Mouse (Mus musculus): ENCODE results near the gene Gas2l1. TPM values are rescaled to one million over a fixed set of nuclear protein-coding genes. Genes with fewer than 3 reads are reported as not detected.
"Not testable (repeated sequence)": the region's sequence is repeated elsewhere in the genome, so short reads cannot be mapped to it uniquely, and the experiment has no call there.

Gene Gas2l1
- polyA plus RNA-seq, 1 experiment, result 104 TPM

DNA sequence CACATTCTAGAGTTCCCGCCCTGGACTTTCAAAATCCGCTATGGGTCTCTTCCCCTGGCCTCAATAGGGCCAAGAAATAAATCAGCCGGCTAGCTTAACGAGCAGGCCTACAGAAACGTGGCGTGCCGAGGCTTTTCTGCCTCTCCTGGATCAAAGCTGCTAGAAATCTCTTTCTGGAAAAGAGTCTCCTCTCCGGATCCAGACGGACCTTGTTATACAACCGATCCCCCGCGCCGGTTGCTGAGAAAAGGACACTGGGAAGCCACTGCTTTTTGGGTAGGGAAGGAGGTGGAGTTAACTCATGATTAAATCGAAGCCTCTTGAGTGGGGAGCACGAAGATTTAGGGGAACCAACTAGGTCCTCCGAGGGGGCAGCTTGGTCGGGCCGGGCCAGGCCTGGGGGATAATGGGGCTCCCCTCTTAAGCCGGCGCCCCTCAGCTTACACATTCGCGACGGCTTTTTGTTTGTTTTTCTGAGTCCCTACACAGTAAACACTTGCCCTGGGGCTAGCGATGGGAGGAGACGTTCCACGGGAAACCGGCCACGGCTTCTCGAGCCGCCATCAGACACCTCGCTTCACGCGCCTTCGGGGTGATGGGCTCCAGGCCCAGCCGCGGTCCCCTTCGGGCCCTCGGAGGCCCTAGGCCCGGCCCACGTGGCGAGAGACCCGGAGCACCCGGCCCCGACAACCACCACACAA lies 33.1 kb upstream of the Gas2l1 start:
- Histone ChIP-seq H3ac (ENCODE audit: control insufficient read depth, insufficient read length, low read depth) (peak overlapping the region; percentile 99), H3K4me3 (ENCODE audit: insufficient read depth, poor library complexity, severe bottlenecking) (peak overlapping the region; percentile 100)
- no peak for TF ChIP-seq MYOG (IDR thresholded peaks at IDR 0.05; ENCODE audit: control insufficient read depth, extremely low read depth, insufficient read length)
- no peak for TF ChIP-seq FOSL1 (IDR thresholded peaks at IDR 0.05; ENCODE audit: insufficient read depth, low read length, poor library complexity, severe bottlenecking)
- TF ChIP-seq USF1 (IDR thresholded peaks at IDR 0.05; ENCODE audit: low read depth), result no peak
- TF ChIP-seq CEBPB (IDR thresholded peaks at IDR 0.05; ENCODE audit: low read depth), result no peak
- no peak for TF ChIP-seq MYOD1 (IDR thresholded peaks at IDR 0.05; ENCODE audit: control insufficient read depth, insufficient read length, low read depth)
- no peak for TF ChIP-seq MAX (IDR thresholded peaks at IDR 0.05)
- no peak for TF ChIP-seq CTCF (IDR thresholded peaks at IDR 0.05; ENCODE audit: control insufficient read depth, insufficient read depth, insufficient read length)

DNA sequence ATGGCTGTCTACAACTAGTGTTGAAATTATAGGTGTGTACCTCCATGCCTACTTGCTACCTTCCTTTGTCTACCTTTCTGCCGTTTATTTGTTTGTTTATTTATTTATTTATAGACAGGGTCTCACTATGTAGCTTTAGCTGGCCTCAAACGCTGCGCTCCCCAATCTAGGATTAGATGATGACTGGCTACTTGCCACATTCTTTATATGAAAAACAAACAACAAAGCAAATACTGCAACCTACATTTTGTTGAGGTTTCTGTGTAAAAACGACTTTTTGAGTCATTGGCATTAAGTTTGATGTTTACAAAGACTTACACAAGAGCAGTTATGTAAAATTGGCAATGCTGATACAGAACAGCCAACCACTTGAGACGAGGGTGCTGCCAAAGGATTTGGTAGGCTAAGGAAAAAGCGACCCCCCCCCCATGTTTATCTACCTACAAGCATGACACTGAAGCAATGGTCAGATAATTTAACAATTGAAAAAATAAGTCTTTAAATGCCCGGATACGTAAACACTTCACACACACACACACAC lies 31.4 kb upstream of the Gas2l1 start:
- Histone ChIP-seq H3K4me3 (ENCODE audit: insufficient read depth, poor library complexity, severe bottlenecking) (peak overlapping the region; percentile 100), H3ac (ENCODE audit: control insufficient read depth, insufficient read length, low read depth) (no peak overlapping the region), H3K79me2 (ENCODE audit: control insufficient read depth, insufficient read depth) (peaks cover 91% of the 10 kb centered on the region), H3K79me3 (ENCODE audit: low read depth) (peaks cover 74% of the 10 kb centered on the region), H3K36me3 (ENCODE audit: control insufficient read depth, insufficient read depth) (peaks cover 59% of the 10 kb centered on the region), H3K27me3 (ENCODE audit: control insufficient read depth, insufficient read depth, insufficient read length) (no peaks in the 10 kb centered on the region)
- no peak for TF ChIP-seq FOSL1 (IDR thresholded peaks at IDR 0.05; ENCODE audit: insufficient read depth, low read length, poor library complexity, severe bottlenecking)

More for the DNA sequence above, 33.1 kb upstream of the Gas2l1 start:
- Histone ChIP-seq H3K79me2 (ENCODE audit: control insufficient read depth, insufficient read depth) (peaks cover 77% of the 10 kb centered on the region), H3K27me3 (ENCODE audit: control insufficient read depth, insufficient read depth, insufficient read length) (no peaks in the 10 kb centered on the region), H3K79me3 (ENCODE audit: low read depth) (peaks cover 58% of the 10 kb centered on the region), H3K36me3 (ENCODE audit: control insufficient read depth, insufficient read depth) (peaks cover 45% of the 10 kb centered on the region)

DNA sequence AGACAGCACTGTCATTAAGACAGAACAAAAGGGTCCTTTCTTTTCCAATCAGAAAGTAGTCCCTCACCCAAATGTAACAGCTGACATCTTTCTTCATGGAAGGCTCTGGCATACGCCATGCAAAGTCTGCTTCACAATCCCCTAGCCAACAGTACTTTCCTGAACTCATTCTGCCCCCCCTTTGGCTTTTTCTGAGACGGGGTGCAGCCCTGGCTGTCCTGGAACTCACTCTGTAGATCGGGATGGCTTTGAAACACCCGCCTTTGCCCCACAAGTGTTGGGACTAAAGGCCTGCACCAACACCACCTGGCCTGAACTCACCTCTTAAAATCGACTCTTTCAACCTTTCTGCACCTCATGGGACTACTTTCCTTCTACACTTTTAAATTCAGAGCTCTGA lies 30.8 kb upstream of the Gas2l1 start:
- TF ChIP-seq MAX (IDR thresholded peaks at IDR 0.05), result no peak
- no peak for TF ChIP-seq CTCF (IDR thresholded peaks at IDR 0.05; ENCODE audit: control insufficient read depth, insufficient read depth, insufficient read length)
- TF ChIP-seq FOSL1 (IDR thresholded peaks at IDR 0.05; ENCODE audit: insufficient read depth, low read length, poor library complexity, severe bottlenecking), result no peak
- TF ChIP-seq MYOD1 (IDR thresholded peaks at IDR 0.05; ENCODE audit: control insufficient read depth, insufficient read length, low read depth), result no peak
- no peak for TF ChIP-seq CEBPB (IDR thresholded peaks at IDR 0.05; ENCODE audit: low read depth)
- TF ChIP-seq USF1 (IDR thresholded peaks at IDR 0.05; ENCODE audit: low read depth), result no peak
- no peak for TF ChIP-seq MYOG (IDR thresholded peaks at IDR 0.05; ENCODE audit: control insufficient read depth, extremely low read depth, insufficient read length)
- no peak overlapping the region for H3K4me3 ChIP-seq (ENCODE audit: insufficient read depth, poor library complexity, severe bottlenecking)
- peaks cover 91% of the 10 kb centered on the region for H3K79me2 ChIP-seq (ENCODE audit: control insufficient read depth, insufficient read depth)
- peaks cover 66% of the 10 kb centered on the region for H3K36me3 ChIP-seq (ENCODE audit: control insufficient read depth, insufficient read depth)
- no peaks in the 10 kb centered on the region for H3K27me3 ChIP-seq (ENCODE audit: control insufficient read depth, insufficient read depth, insufficient read length)
- peaks cover 81% of the 10 kb centered on the region for H3K79me3 ChIP-seq (ENCODE audit: low read depth)
- no peak overlapping the region for H3ac ChIP-seq (ENCODE audit: control insufficient read depth, insufficient read length, low read depth)

DNA sequence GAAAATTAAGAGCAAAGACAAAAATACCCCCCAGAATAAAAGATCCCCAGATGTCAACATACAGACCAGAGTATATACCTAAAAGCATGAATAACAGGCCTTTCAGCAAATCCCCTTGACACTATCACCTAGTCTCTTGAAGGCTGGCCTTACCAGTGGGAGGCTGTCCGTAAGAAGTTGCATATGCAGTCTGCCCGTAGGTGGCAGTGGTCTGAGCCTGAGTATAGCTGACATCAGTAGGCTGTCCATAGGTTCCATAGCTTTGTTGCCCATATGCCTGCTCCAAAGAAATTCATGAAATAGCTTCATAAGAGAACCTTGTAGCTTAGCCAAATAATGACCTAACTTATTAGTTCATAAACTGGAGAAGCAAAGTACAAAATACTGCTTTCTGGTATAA lies 26.6 kb upstream of the Gas2l1 start:
- H3ac ChIP-seq (ENCODE audit: control insufficient read depth, insufficient read length, low read depth), result no peak overlapping the region
- TF ChIP-seq CEBPB (IDR thresholded peaks at IDR 0.05; ENCODE audit: low read depth), result no peak
- TF ChIP-seq FOSL1 (IDR thresholded peaks at IDR 0.05; ENCODE audit: insufficient read depth, low read length, poor library complexity, severe bottlenecking), result no peak
- TF ChIP-seq MAX (IDR thresholded peaks at IDR 0.05), result no peak
- TF ChIP-seq MYOD1 (IDR thresholded peaks at IDR 0.05; ENCODE audit: control insufficient read depth, insufficient read length, low read depth), result no peak
- H3K79me2 ChIP-seq (ENCODE audit: control insufficient read depth, insufficient read depth), result peaks cover 100% of the 10 kb centered on the region
- H3K4me3 ChIP-seq (ENCODE audit: insufficient read depth, poor library complexity, severe bottlenecking), result no peak overlapping the region
- peaks cover 97% of the 10 kb centered on the region for H3K36me3 ChIP-seq (ENCODE audit: control insufficient read depth, insufficient read depth)
- H3K27me3 ChIP-seq (ENCODE audit: control insufficient read depth, insufficient read depth, insufficient read length), result no peaks in the 10 kb centered on the region
- H3K79me3 ChIP-seq (ENCODE audit: low read depth), result peaks cover 94% of the 10 kb centered on the region

DNA sequence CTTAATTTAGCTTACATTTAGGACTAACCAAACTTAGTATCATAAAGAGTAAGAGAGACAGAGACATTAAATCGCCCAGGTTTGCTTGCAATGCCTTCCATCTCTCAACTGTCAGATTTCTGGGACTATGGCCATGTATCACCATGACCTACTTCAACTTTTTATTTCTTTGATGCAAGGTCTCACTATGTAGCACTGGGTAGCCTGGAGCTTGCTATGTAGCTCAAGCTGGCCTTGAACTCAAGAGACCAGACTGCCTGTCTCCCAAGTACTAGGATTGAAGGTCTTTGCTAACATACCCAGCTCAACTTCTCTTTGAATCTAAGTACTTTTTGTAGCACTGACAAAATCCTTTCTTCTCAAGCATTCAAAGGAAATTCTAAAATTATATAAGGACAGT lies 24.0 kb upstream of the Gas2l1 start:
- Histone ChIP-seq H3K79me2 (ENCODE audit: control insufficient read depth, insufficient read depth) (peaks cover 100% of the 10 kb centered on the region), H3K79me3 (ENCODE audit: low read depth) (peaks cover 88% of the 10 kb centered on the region), H3ac (ENCODE audit: control insufficient read depth, insufficient read length, low read depth) (no peak overlapping the region), H3K27me3 (ENCODE audit: control insufficient read depth, insufficient read depth, insufficient read length) (no peaks in the 10 kb centered on the region), H3K36me3 (ENCODE audit: control insufficient read depth, insufficient read depth) (peaks cover 99% of the 10 kb centered on the region), H3K4me3 (ENCODE audit: insufficient read depth, poor library complexity, severe bottlenecking) (no peak overlapping the region)
- no peak for TF ChIP-seq MYOD1 (IDR thresholded peaks at IDR 0.05; ENCODE audit: control insufficient read depth, insufficient read length, low read depth)
- TF ChIP-seq MAX (IDR thresholded peaks at IDR 0.05), result no peak
- no peak for TF ChIP-seq MYOG (IDR thresholded peaks at IDR 0.05; ENCODE audit: control insufficient read depth, extremely low read depth, insufficient read length)
- TF ChIP-seq FOSL1 (IDR thresholded peaks at IDR 0.05; ENCODE audit: insufficient read depth, low read length, poor library complexity, severe bottlenecking), result no peak
- TF ChIP-seq CEBPB (IDR thresholded peaks at IDR 0.05; ENCODE audit: low read depth), result no peak
- no peak for TF ChIP-seq USF1 (IDR thresholded peaks at IDR 0.05; ENCODE audit: low read depth)
- TF ChIP-seq CTCF (IDR thresholded peaks at IDR 0.05; ENCODE audit: control insufficient read depth, insufficient read depth, insufficient read length), result no peak

DNA sequence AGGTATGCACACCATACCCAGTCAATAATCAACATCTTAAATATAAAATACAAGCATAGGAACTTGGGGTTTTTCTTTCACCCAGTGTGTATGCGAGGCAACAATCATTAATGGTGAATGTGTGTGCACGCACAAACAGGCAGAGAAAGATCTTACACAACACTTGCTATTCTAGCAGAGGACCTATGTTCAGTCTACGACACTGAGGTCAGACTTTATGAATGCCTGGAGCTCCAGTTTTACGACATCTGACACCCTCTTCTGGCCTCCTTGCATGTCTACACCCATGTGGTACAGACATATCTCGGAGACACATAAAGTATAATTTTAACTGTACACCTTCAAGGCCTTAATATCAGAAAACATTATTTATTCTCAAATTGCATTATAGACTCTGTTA lies 11.7 kb upstream of the Gas2l1 start:
- Histone ChIP-seq H3K79me3 (ENCODE audit: low read depth) (peaks cover 51% of the 10 kb centered on the region), H3K36me3 (ENCODE audit: control insufficient read depth, insufficient read depth) (peaks cover 88% of the 10 kb centered on the region), H3K79me2 (ENCODE audit: control insufficient read depth, insufficient read depth) (peaks cover 87% of the 10 kb centered on the region)
- H3K4me3 ChIP-seq (ENCODE audit: insufficient read depth, poor library complexity, severe bottlenecking); H3K27me3 ChIP-seq (ENCODE audit: control insufficient read depth, insufficient read depth, insufficient read length); H3ac ChIP-seq (ENCODE audit: control insufficient read depth, insufficient read length, low read depth): not testable (repeated sequence)
